Mouse (Mus musculus) olfactory bulb, adult 2 months (tissue): ENCODE data around the gene Rpl18a.

Experiments used
- CTCF ChIP-seq: fragments of 200-500 bp; IDR thresholded peaks from 2 replicates; pipeline ENCODE4 v1.5.1; 2012; ENCODE audit warnings: low read depth, mild to moderate bottlenecking, low read length, moderate library complexity; ENCODE audit not compliant: insufficient read depth
- POLR2A ChIP-seq: fragments of 200-500 bp; IDR thresholded peaks from 2 replicates; pipeline ENCODE4 v1.6.1; 2012; ENCODE audit warnings: mild to moderate bottlenecking, low read depth, low read length, moderate library complexity; ENCODE audit not compliant: insufficient read depth

DNA sequence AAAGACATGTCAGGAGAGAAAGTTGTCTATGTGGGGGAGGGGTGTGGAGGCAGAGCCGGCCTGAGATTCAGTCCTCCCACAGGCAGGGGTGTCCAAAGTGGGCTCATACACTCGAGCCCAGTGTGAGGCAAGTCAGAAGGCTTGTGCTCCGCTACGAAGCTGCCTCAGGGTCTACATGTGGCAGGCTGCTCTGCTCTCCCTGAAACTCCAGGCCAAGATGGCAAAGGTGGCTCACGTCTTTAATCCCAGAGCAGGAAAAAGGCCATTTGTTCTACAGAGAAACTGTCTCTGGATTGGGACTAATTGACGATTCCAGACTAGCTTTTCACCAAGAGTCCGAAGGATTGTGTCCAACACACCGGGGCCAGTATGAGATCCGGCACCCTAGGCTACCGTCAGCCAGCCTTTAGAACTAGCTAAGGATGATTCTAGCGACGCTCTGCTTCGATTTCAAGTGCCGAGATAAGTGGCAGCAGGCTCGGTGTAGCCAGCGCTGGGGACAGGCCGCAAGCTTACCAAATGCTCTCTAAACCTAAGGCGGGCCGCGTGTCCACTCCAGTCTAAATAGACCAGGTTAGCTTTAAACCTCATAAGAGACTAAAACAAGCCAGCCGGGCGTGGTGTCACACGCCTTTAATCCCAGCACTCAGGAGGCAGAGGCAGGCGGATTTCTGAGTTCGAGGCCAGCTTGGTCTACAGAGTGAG, 744 bp downstream of the Rpl18a start:
- TF ChIP-seq CTCF (no peak), POLR2A (no peak)
